Mouse (Mus musculus): ENCODE measurements around the gene Ide. TPM values are rescaled to one million over a fixed set of nuclear protein-coding genes. Genes with fewer than 3 reads are reported as not detected.

Ide gene
- polyA plus RNA-seq, 1 experiment, result 12.0 TPM

GRCm38 (mm10) chr19:37340931-37341330, 3.3 kb upstream of the Ide start:
- no peak for TF ChIP-seq MYOG (IDR thresholded peaks at IDR 0.05; ENCODE audit: control insufficient read depth in 1 of 3, insufficient read depth in 1 of 3, insufficient read length in 2 of 3, low read depth in 2 of 3)
- no peak for TF ChIP-seq MAX (IDR thresholded peaks at IDR 0.05; ENCODE audit: low read depth)
- no peak for TF ChIP-seq TCF3 (IDR thresholded peaks at IDR 0.05; ENCODE audit: insufficient read length, low read depth)
- no peak for TF ChIP-seq TCF12 (IDR thresholded peaks at IDR 0.05; ENCODE audit: insufficient read depth, poor library complexity, severe bottlenecking)
- TF ChIP-seq SRF (IDR thresholded peaks at IDR 0.05; ENCODE audit: control insufficient read depth, insufficient read length, low read depth), result no peak
- TF ChIP-seq MYOD1 (IDR thresholded peaks at IDR 0.05; ENCODE audit: control insufficient read depth in 1 of 3, insufficient read length in 2 of 3, low read depth in 2 of 3), result no peak
- TF ChIP-seq CEBPB (IDR thresholded peaks at IDR 0.05; ENCODE audit: insufficient read depth, poor library complexity, severe bottlenecking), result no peak
- no peak for TF ChIP-seq USF1 (IDR thresholded peaks at IDR 0.05; ENCODE audit: low read depth)
- no peaks in the 10 kb centered on the region for H3K27me3 ChIP-seq (ENCODE audit: control insufficient read depth, insufficient read depth, insufficient read length)

GRCm38 (mm10) chr19:37340495-37340894, 2.8 kb upstream of the Ide start:
- Histone ChIP-seq H3K4me3 (no peak overlapping the region), H3K4me2 (ENCODE audit: low read depth) (no peak overlapping the region), H3K79me2 (ENCODE audit: control insufficient read depth, insufficient read depth) (peaks cover 17% of the 10 kb centered on the region), H3K36me3 (ENCODE audit: control insufficient read depth, insufficient read depth) (no peaks in the 10 kb centered on the region), H3ac (ENCODE audit: control insufficient read depth, insufficient read length) (no peak overlapping the region), H3K27me3 (ENCODE audit: control insufficient read depth, insufficient read depth, insufficient read length) (no peaks in the 10 kb centered on the region)
- no peak for TF ChIP-seq MAX (IDR thresholded peaks at IDR 0.05; ENCODE audit: low read depth)
- TF ChIP-seq POLR2AphosphoS2 (IDR thresholded peaks at IDR 0.05; ENCODE audit: insufficient read length, low read depth), result no peak
- TF ChIP-seq MYOG (IDR thresholded peaks at IDR 0.05; ENCODE audit: control insufficient read depth in 1 of 3, insufficient read depth in 1 of 3, insufficient read length in 2 of 3, low read depth in 2 of 3), result no peak
- no peak for TF ChIP-seq CEBPB (IDR thresholded peaks at IDR 0.05; ENCODE audit: insufficient read depth, poor library complexity, severe bottlenecking)
- no peak for TF ChIP-seq POLR2A (IDR thresholded peaks at IDR 0.05; ENCODE audit: insufficient read length, low read depth)
- TF ChIP-seq REST (IDR thresholded peaks at IDR 0.05; ENCODE audit: insufficient read depth, insufficient read length), result no peak
- TF ChIP-seq USF1 (IDR thresholded peaks at IDR 0.05; ENCODE audit: low read depth), result no peak
- TF ChIP-seq SRF (IDR thresholded peaks at IDR 0.05; ENCODE audit: control insufficient read depth, insufficient read length, low read depth), result no peak
- no peak for TF ChIP-seq MYOD1 (IDR thresholded peaks at IDR 0.05; ENCODE audit: control insufficient read depth in 1 of 3, insufficient read length in 2 of 3, low read depth in 2 of 3)
- TF ChIP-seq TCF3 (IDR thresholded peaks at IDR 0.05; ENCODE audit: insufficient read length, low read depth), result no peak
- TF ChIP-seq E2F4 (IDR thresholded peaks at IDR 0.05; ENCODE audit: insufficient read depth), result no peak
- no peak for TF ChIP-seq TCF12 (IDR thresholded peaks at IDR 0.05; ENCODE audit: insufficient read depth, poor library complexity, severe bottlenecking)

More at GRCm38 (mm10) chr19:37340931-37341330, 3.3 kb upstream of the Ide start:
- Histone ChIP-seq H3K79me2 (ENCODE audit: control insufficient read depth, insufficient read depth) (peaks cover 21% of the 10 kb centered on the region), H3K4me3 (no peak overlapping the region), H3K36me3 (ENCODE audit: control insufficient read depth, insufficient read depth) (no peaks in the 10 kb centered on the region), H3ac (ENCODE audit: control insufficient read depth, insufficient read length) (no peak overlapping the region), H3K4me2 (ENCODE audit: low read depth) (no peak overlapping the region)

GRCm38 (mm10) chr19:37335392-37335791, 2.3 kb downstream of the Ide start:
- Histone ChIP-seq H3K4me2 (ENCODE audit: low read depth) (no peak overlapping the region), H3K4me3 (no peak overlapping the region), H3K79me2 (ENCODE audit: control insufficient read depth, insufficient read depth) (peaks cover 6% of the 10 kb centered on the region), H3K27me3 (ENCODE audit: control insufficient read depth, insufficient read depth, insufficient read length) (no peaks in the 10 kb centered on the region), H3K36me3 (ENCODE audit: control insufficient read depth, insufficient read depth) (no peaks in the 10 kb centered on the region), H3ac (ENCODE audit: control insufficient read depth, insufficient read length) (no peak overlapping the region)
- TF ChIP-seq E2F4 (IDR thresholded peaks at IDR 0.05; ENCODE audit: insufficient read depth), result no peak
- TF ChIP-seq TCF3 (IDR thresholded peaks at IDR 0.05; ENCODE audit: insufficient read length, low read depth), result no peak
- no peak for TF ChIP-seq USF1 (IDR thresholded peaks at IDR 0.05; ENCODE audit: low read depth)
- TF ChIP-seq REST (IDR thresholded peaks at IDR 0.05; ENCODE audit: insufficient read depth, insufficient read length), result no peak
- no peak for TF ChIP-seq MYOD1 (IDR thresholded peaks at IDR 0.05; ENCODE audit: control insufficient read depth in 1 of 3, insufficient read length in 2 of 3, low read depth in 2 of 3)
- no peak for TF ChIP-seq POLR2A (IDR thresholded peaks at IDR 0.05; ENCODE audit: insufficient read length, low read depth)
- TF ChIP-seq MYOG (IDR thresholded peaks at IDR 0.05; ENCODE audit: control insufficient read depth in 1 of 3, insufficient read depth in 1 of 3, insufficient read length in 2 of 3, low read depth in 2 of 3), result no peak
- TF ChIP-seq POLR2AphosphoS2 (IDR thresholded peaks at IDR 0.05; ENCODE audit: insufficient read length, low read depth), result no peak
- no peak for TF ChIP-seq SRF (IDR thresholded peaks at IDR 0.05; ENCODE audit: control insufficient read depth, insufficient read length, low read depth)
- no peak for TF ChIP-seq TCF12 (IDR thresholded peaks at IDR 0.05; ENCODE audit: insufficient read depth, poor library complexity, severe bottlenecking)
- no peak for TF ChIP-seq MAX (IDR thresholded peaks at IDR 0.05; ENCODE audit: low read depth)
- no peak for TF ChIP-seq CEBPB (IDR thresholded peaks at IDR 0.05; ENCODE audit: insufficient read depth, poor library complexity, severe bottlenecking)

DNA sequence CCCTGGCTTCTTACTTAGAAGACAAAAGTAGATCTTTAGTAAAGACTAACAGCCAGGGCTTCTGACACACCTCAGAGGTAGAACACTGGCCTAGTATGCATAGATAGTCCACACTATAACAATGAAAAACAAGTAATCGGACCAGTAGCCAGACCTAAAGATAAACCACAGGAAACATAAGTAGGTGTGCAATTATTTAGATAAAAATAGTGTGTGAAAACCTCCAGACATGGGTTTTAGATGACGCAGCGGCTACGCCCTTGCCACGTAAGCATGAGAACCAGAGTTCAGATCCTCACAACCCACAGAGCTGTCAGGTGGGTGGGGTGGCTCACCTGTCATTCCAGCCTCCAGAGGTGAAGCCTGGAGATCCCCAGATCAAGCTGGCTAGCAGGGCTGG, 4.3 kb downstream of the Ide start:
- H3K4me2 ChIP-seq (ENCODE audit: low read depth), result no peak overlapping the region
- peaks cover 6% of the 10 kb centered on the region for H3K79me2 ChIP-seq (ENCODE audit: control insufficient read depth, insufficient read depth)
- H3K27me3 ChIP-seq (ENCODE audit: control insufficient read depth, insufficient read depth, insufficient read length), result no peaks in the 10 kb centered on the region
- no peak for TF ChIP-seq E2F4 (IDR thresholded peaks at IDR 0.05; ENCODE audit: insufficient read depth)
- no peak overlapping the region for H3K4me3 ChIP-seq
- H3ac ChIP-seq (ENCODE audit: control insufficient read depth, insufficient read length), result no peak overlapping the region
- H3K36me3 ChIP-seq (ENCODE audit: control insufficient read depth, insufficient read depth), result peaks cover 15% of the 10 kb centered on the region

GRCm38 (mm10) chr19:37332726-37333125, 4.9 kb downstream of the Ide start:
- Histone ChIP-seq H3K79me2 (ENCODE audit: control insufficient read depth, insufficient read depth) (peaks cover 6% of the 10 kb centered on the region), H3K4me2 (ENCODE audit: low read depth) (no peak overlapping the region)

More at GRCm38 (mm10) chr19:37332726-37333125, 4.9 kb downstream of the Ide start:
- no peak overlapping the region for H3ac ChIP-seq (ENCODE audit: control insufficient read depth, insufficient read length)
- no peak overlapping the region for H3K4me3 ChIP-seq
- H3K27me3 ChIP-seq (ENCODE audit: control insufficient read depth, insufficient read depth, insufficient read length), result no peaks in the 10 kb centered on the region
- TF ChIP-seq SRF (IDR thresholded peaks at IDR 0.05; ENCODE audit: control insufficient read depth, insufficient read length, low read depth) (no peak), MYOD1 (IDR thresholded peaks at IDR 0.05; ENCODE audit: control insufficient read depth in 1 of 3, insufficient read length in 2 of 3, low read depth in 2 of 3) (no peak), TCF12 (IDR thresholded peaks at IDR 0.05; ENCODE audit: insufficient read depth, poor library complexity, severe bottlenecking) (no peak), MAX (IDR thresholded peaks at IDR 0.05; ENCODE audit: low read depth) (no peak), MYOG (IDR thresholded peaks at IDR 0.05; ENCODE audit: control insufficient read depth in 1 of 3, insufficient read depth in 1 of 3, insufficient read length in 2 of 3, low read depth in 2 of 3) (no peak), POLR2AphosphoS2 (IDR thresholded peaks at IDR 0.05; ENCODE audit: insufficient read length, low read depth) (no peak), REST (IDR thresholded peaks at IDR 0.05; ENCODE audit: insufficient read depth, insufficient read length) (no peak), POLR2A (IDR thresholded peaks at IDR 0.05; ENCODE audit: insufficient read length, low read depth) (no peak), TCF3 (IDR thresholded peaks at IDR 0.05; ENCODE audit: insufficient read length, low read depth) (no peak), USF1 (IDR thresholded peaks at IDR 0.05; ENCODE audit: low read depth) (no peak), E2F4 (IDR thresholded peaks at IDR 0.05; ENCODE audit: insufficient read depth) (no peak), CEBPB (IDR thresholded peaks at IDR 0.05; ENCODE audit: insufficient read depth, poor library complexity, severe bottlenecking) (no peak)
- peaks cover 19% of the 10 kb centered on the region for H3K36me3 ChIP-seq (ENCODE audit: control insufficient read depth, insufficient read depth)

All from myocyte (in vitro differentiated cells).